Mouse (Mus musculus): ENCODE data around the gene Ets2. TPM values are rescaled to one million over a fixed set of nuclear protein-coding genes. Genes with fewer than 3 reads are reported as not detected.
"Not testable (repeated sequence)": the region's sequence is repeated elsewhere in the genome, so short reads cannot be mapped to it uniquely, and the experiment has no call there.

The Ets2 gene
- polyA plus RNA-seq, 1 experiment from 2014 or later, result 107 TPM

GRCm38 (mm10) chr16:95702562-95703545 is 979 bp downstream of the Ets2 start:
- Histone ChIP-seq H3K9ac (peak overlapping the region; percentile 98), H3K9me3 (no peaks in the 10 kb centered on the region), H3K27me3 (no peaks in the 10 kb centered on the region), H3K27ac (peak overlapping the region; percentile 98), H3K4me2 (peak overlapping the region; percentile 84), H3K4me1 (peaks cover 38% of the 10 kb centered on the region), H3K4me3 (peak overlapping the region; percentile 92), H3K36me3 (peaks cover 10% of the 10 kb centered on the region)
- peak; percentile 81 for ATAC-seq (ENCODE audit: borderline replicate concordance, extremely low read depth, low FRiP score, low TSS enrichment)
- WGBS, result under 1% methylated on average over 60 of the region's 62 CpGs

DNA sequence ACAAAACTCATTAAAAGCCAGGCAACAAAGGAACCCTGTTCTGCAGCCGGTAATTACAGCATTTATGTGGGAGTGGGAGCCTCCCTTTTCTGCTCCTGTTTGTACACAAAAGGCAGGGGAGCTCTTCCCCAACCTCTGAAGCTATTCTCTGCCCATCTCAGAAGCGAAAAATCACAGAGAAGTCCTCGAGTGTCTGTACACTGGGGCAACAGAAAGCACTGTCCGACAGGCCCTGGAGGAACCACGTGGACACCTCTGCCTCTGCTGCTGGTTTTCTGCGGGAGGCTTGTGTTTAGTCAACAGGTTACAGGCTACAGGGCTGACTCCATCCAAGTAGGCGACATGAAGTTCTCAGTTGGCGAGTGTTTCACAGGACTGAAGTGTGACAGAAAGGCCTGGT is 2.1 kb downstream of the Ets2 start:
- peaks cover 12% of the 10 kb centered on the region for H3K36me3 ChIP-seq
- peaks cover 50% of the 10 kb centered on the region for H3K4me1 ChIP-seq
- peak overlapping the region; percentile 92 for H3K4me3 ChIP-seq
- WGBS, result 9% methylated on average over 8 of the region's 8 CpGs
- no peaks in the 10 kb centered on the region for H3K9me3 ChIP-seq
- peak overlapping the region; percentile 84 for H3K4me2 ChIP-seq
- H3K27me3 ChIP-seq, result no peaks in the 10 kb centered on the region
- ATAC-seq (ENCODE audit: borderline replicate concordance, extremely low read depth, low FRiP score, low TSS enrichment), result no peak
- peak overlapping the region; percentile 39 for H3K27ac ChIP-seq
- H3K9ac ChIP-seq, result peak overlapping the region; percentile 34

GRCm38 (mm10) chr16:95704662-95705330 is 2.9 kb downstream of the Ets2 start:
- peak overlapping the region; percentile 92 for H3K4me3 ChIP-seq
- WGBS, result 51% methylated on average over 10 of the region's 10 CpGs
- ATAC-seq (ENCODE audit: borderline replicate concordance, extremely low read depth, low FRiP score, low TSS enrichment), result no peak
- H3K9ac ChIP-seq, result peak overlapping the region; percentile 34
- no peaks in the 10 kb centered on the region for H3K27me3 ChIP-seq
- peak overlapping the region; percentile 84 for H3K4me2 ChIP-seq
- peaks cover 18% of the 10 kb centered on the region for H3K36me3 ChIP-seq
- peaks cover 53% of the 10 kb centered on the region for H3K4me1 ChIP-seq
- H3K27ac ChIP-seq, result peak overlapping the region; percentile 39
- H3K9me3 ChIP-seq, result no peaks in the 10 kb centered on the region

GRCm38 (mm10) chr16:95705771-95706170 is 3.9 kb downstream of the Ets2 start:
- Histone ChIP-seq H3K27me3 (no peaks in the 10 kb centered on the region), H3K9ac (no peak overlapping the region), H3K4me2 (peak overlapping the region; percentile 84), H3K4me1 (peaks cover 52% of the 10 kb centered on the region), H3K27ac (no peak overlapping the region), H3K36me3 (peaks cover 28% of the 10 kb centered on the region), H3K4me3 (peak overlapping the region; percentile 92), H3K9me3 (no peaks in the 10 kb centered on the region)
- 93% methylated on average over 6 of the region's 6 CpGs for WGBS
- no peak for ATAC-seq (ENCODE audit: borderline replicate concordance, extremely low read depth, low FRiP score, low TSS enrichment)

DNA sequence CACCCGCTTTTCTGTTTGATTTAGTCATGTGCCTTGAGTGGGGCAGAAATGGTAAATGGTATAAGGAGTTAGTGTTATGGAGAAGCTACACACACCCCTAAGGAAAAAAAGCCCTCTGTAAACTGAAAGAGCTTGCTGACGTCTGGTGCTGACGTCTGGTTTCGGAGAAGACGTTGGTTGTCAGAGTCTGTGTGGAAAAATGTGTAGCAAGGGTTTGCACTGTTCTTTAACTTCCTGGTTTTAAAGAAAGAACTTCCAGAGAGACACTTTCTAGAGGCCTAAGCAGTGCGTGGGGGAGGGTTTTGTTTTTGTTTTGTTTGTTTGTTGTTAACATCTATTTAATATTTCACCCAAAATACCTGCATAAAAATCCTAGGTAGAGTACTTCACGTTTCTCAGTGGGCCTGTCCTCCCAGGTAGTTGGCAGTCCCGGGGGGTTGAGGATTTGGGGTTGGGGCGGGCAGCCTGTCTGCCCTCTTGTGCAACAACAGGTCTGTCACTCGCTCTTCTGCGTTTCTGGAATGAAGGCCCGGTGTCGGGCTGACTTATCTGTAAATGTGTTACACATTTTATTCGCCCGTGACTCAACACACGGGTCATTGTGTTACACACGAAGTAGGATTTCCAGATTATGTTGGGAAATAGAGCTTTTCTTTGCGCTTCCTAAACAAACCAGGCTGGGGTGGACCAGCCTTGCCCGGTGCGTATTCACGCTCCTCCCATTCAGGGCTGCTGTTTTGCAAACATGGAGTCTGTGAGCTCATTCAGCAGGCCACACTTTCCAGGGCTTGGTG is 6.5 kb downstream of the Ets2 start:
- no peaks in the 10 kb centered on the region for H3K27me3 ChIP-seq
- WGBS, result 39% methylated on average over 21 of the region's 21 CpGs
- H3K9me3 ChIP-seq, result no peaks in the 10 kb centered on the region
- peaks cover 43% of the 10 kb centered on the region for H3K4me1 ChIP-seq
- H3K4me2 ChIP-seq, result peak overlapping the region; percentile 36
- ATAC-seq (ENCODE audit: borderline replicate concordance, extremely low read depth, low FRiP score, low TSS enrichment), result 0 out of 2 replicates have a peak, but pooled peaks have one; percentile 16
- H3K27ac ChIP-seq, result peak overlapping the region; percentile 79
- peak overlapping the region; percentile 29; the same call in 1 of the 2 replicates for H3K9ac ChIP-seq
- H3K4me3 ChIP-seq, result 0 out of 2 replicates have a peak overlapping the region, but pooled peaks have one; percentile 6
- H3K36me3 ChIP-seq, result peaks cover 46% of the 10 kb centered on the region

DNA sequence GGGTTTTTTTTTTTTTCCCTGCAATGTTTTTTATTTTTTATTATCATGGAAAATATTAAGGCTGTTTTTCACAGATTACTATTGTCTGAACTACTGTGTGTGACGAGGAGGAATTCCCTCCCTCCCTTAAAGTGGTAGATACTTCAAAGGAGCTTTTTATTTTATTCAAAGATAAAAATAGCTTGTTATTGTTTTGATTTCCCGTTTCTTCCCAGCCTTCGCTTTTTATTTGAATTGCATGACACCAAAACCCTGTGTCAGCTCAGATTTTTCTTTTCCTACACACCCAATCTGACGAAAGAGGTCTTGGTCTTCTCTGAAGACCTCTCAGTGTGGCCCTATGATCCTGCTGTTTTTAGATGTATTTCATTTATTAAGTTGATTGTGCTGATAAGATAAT is 7.3 kb downstream of the Ets2 start:
- WGBS, result 35% methylated on average over 4 of the region's 4 CpGs
- Histone ChIP-seq H3K4me1 (peaks cover 41% of the 10 kb centered on the region), H3K36me3 (peaks cover 52% of the 10 kb centered on the region), H3K27me3 (no peaks in the 10 kb centered on the region), H3K4me3 (no peak overlapping the region), H3K27ac (peak overlapping the region; percentile 79), H3K4me2 (no peak overlapping the region; the same call in 1 of the 2 replicates), H3K9ac (no peak overlapping the region), H3K9me3 (no peaks in the 10 kb centered on the region)
- no peak for ATAC-seq (ENCODE audit: borderline replicate concordance, extremely low read depth, low FRiP score, low TSS enrichment)

- no peak for ATAC-seq (ENCODE audit: borderline replicate concordance, extremely low read depth, low FRiP score, low TSS enrichment)
- Histone ChIP-seq H3K27me3 (no peaks in the 10 kb centered on the region), H3K9ac (no peak overlapping the region), H3K4me1 (peaks cover 32% of the 10 kb centered on the region), H3K9me3 (no peaks in the 10 kb centered on the region), H3K27ac (no peak overlapping the region), H3K4me2 (no peak overlapping the region), H3K4me3 (no peak overlapping the region), H3K36me3 (peaks cover 62% of the 10 kb centered on the region)
- 89% methylated on average over 6 of the region's 6 CpGs for WGBS
Measured at GRCm38 (mm10) chr16:95710129-95710528, 8.3 kb downstream of the Ets2 start.

GRCm38 (mm10) chr16:95712121-95712520 is 10.2 kb downstream of the Ets2 start:
- no peak overlapping the region for H3K9ac ChIP-seq
- no peak overlapping the region for H3K27ac ChIP-seq
- peaks cover 75% of the 10 kb centered on the region for H3K36me3 ChIP-seq
- peaks cover 17% of the 10 kb centered on the region for H3K4me1 ChIP-seq
- H3K4me3 ChIP-seq, result no peak overlapping the region
- H3K4me2 ChIP-seq, result no peak overlapping the region
- no peaks in the 10 kb centered on the region for H3K9me3 ChIP-seq
- no peak for ATAC-seq (ENCODE audit: borderline replicate concordance, extremely low read depth, low FRiP score, low TSS enrichment)
- H3K27me3 ChIP-seq, result no peaks in the 10 kb centered on the region
- 87% methylated on average over 10 of the region's 10 CpGs for WGBS

DNA sequence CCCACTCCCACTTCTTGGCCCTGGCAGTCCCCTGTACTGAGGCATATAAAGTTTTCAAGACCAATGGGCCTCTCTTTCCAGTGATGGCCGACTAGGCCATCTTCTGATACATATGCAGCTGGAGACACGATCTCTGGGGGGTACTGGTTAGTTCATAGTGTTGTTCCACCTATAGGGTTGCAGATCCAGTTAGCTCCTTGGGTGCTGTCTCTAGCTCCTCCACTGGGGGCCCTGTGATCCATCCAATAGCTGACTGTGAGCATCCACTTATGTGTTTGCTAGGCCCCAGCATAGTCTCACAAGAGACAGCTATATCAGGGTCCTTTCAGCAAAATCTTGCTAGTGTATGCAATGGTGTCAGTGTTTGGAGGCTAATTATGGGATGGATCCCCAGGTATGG is 11.2 kb downstream of the Ets2 start:
- 83% methylated on average over 2 of the region's 2 CpGs for WGBS
- H3K9me3 ChIP-seq; H3K27me3 ChIP-seq; H3K4me3 ChIP-seq; H3K9ac ChIP-seq; ATAC-seq (ENCODE audit: borderline replicate concordance, extremely low read depth, low FRiP score, low TSS enrichment); H3K4me2 ChIP-seq; H3K27ac ChIP-seq: not testable (repeated sequence)
- peaks cover 79% of the 10 kb centered on the region for H3K36me3 ChIP-seq
- H3K4me1 ChIP-seq, result peaks cover 12% of the 10 kb centered on the region

DNA sequence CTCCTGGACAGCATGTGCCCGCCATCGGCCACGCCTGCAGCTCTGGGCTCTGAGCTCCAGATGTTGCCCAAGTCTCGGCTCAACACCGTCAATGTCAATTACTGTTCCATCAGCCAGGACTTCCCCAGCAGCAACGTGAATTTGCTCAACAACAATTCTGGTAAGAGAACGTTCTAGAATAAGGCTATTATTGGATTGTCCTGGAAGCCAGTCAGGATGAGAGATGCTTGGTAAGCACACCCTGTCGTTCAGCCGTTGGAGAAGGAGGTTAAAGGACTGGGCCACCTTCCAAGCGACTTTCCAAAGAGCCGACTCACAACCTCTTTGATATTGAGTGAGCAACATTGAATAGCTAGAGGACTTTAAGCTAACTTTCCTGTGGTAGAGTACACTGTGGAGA is 13.2 kb downstream of the Ets2 start:
- Histone ChIP-seq H3K4me2 (no peak overlapping the region), H3K27me3 (no peaks in the 10 kb centered on the region), H3K27ac (no peak overlapping the region), H3K9me3 (no peaks in the 10 kb centered on the region), H3K4me1 (no peaks in the 10 kb centered on the region; the same call in 1 of the 2 replicates), H3K36me3 (peaks cover 90% of the 10 kb centered on the region), H3K4me3 (no peak overlapping the region), H3K9ac (no peak overlapping the region)
- 78% methylated on average over 11 of the region's 11 CpGs for WGBS
- ATAC-seq (ENCODE audit: borderline replicate concordance, extremely low read depth, low FRiP score, low TSS enrichment), result no peak

- no peaks in the 10 kb centered on the region; the same call in 1 of the 2 replicates for H3K4me1 ChIP-seq
- peak overlapping the region; percentile 2; the same call in 1 of the 2 replicates for H3K27ac ChIP-seq
- peak; percentile 49; the same call in 1 of the 2 replicates for ATAC-seq (ENCODE audit: borderline replicate concordance, extremely low read depth, low FRiP score, low TSS enrichment)
- no peak overlapping the region for H3K4me3 ChIP-seq
- peaks cover 91% of the 10 kb centered on the region for H3K36me3 ChIP-seq
- H3K9ac ChIP-seq, result no peak overlapping the region
- 70% methylated on average over 12 of the region's 12 CpGs for WGBS
- H3K27me3 ChIP-seq, result no peaks in the 10 kb centered on the region
- H3K9me3 ChIP-seq, result no peaks in the 10 kb centered on the region
- H3K4me2 ChIP-seq, result no peak overlapping the region
Measured at GRCm38 (mm10) chr16:95716061-95716706, 14.3 kb downstream of the Ets2 start.
